Mouse (Mus musculus) lung, postnatal 0 days (tissue): ENCODE results near the gene Ppm1k.

Experiments used
- CTCF ChIP-seq: IDR thresholded peaks from 2 replicates; pipeline ENCODE4 v1.5.1; 2016; ENCODE audit warnings: antibody characterized with exemption, mild to moderate bottlenecking
- EP300 ChIP-seq: IDR thresholded peaks from 2 replicates; pipeline ENCODE4 v1.6.1; 2016; ENCODE audit warnings: antibody characterized with exemption, mild to moderate bottlenecking, control low read depth

- TF ChIP-seq CTCF (no peak), EP300 (no peak)
These were observed 46.3 kb upstream of the Ppm1k start for GRCm38 (mm10) chr6:57581595-57581994.
